Mouse (Mus musculus) olfactory bulb, adult 2 months (tissue): ENCODE results near the gene Sik2.

Experiments used
- CTCF ChIP-seq: fragments of 200-500 bp; IDR thresholded peaks from 2 replicates; pipeline ENCODE4 v1.5.1; 2012; ENCODE audit warnings: low read depth, mild to moderate bottlenecking, low read length, moderate library complexity; ENCODE audit not compliant: insufficient read depth
- POLR2A ChIP-seq: fragments of 200-500 bp; IDR thresholded peaks from 2 replicates; pipeline ENCODE4 v1.6.1; 2012; ENCODE audit warnings: mild to moderate bottlenecking, low read depth, low read length, moderate library complexity; ENCODE audit not compliant: insufficient read depth

- TF ChIP-seq CTCF: no peak
- no peak for TF ChIP-seq POLR2A
Measured at GRCm38 (mm10) chr9:50981499-50982190, 27.2 kb downstream of the Sik2 start.
